In the genomic region with DNA sequence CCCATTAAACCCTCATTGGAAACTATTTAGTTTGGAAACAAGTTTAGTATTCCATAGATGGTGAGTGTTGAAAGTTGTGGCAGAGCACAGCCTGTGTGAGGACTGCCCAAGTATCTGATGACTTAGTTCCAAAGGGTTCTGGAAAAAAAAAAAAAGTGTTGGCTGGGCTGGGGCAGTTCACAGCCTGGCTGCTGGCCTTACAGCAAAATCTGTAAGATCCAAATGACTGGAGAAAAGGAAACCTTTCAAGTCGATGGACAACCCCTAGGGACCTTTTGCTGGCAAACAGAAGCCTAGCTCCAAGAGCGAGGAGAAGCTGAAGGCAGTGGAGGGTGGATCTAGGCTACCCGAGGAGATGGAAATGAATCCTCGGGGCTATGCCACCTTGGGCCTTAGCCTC, we compare ENCODE assay signal across 18 mouse cellular contexts.
DNase-seq lines count a peak whose midpoint lies in the region; ATAC-seq lines count a peak whose summit lies in the region.
"Had no signal": no experiment of that assay in that cellular context is flagged by ENCODE, and none has a peak within 500 bp of the region (broad histone marks: within the 10 kb centered on the region; RNA-seq: fewer than 3 reads in every experiment).

No protein-coding gene starts in this region.

- no peak overlapping the region for H3K9ac ChIP-seq in heart, embryonic 11.5 days (ENCODE audit: low read depth, low read length)
- H3K9ac ChIP-seq: hindbrain, embryonic 12.5 days; kidney, embryonic 15.5 days; liver, embryonic 13.5 days; midbrain, embryonic 12.5 days had no signal

- no peaks in the 10 kb centered on the region for H3K27me3 ChIP-seq in heart, embryonic 11.5 days (ENCODE audit: control insufficient read depth, insufficient read depth, low read length)
- H3K27me3 ChIP-seq: hindbrain, embryonic 12.5 days; kidney, embryonic 15.5 days; liver, embryonic 13.5 days; midbrain, embryonic 12.5 days had no signal

- H3K36me3 ChIP-seq in heart, embryonic 11.5 days (ENCODE audit: control insufficient read depth, insufficient read depth, low read length), result no peaks in the 10 kb centered on the region
- H3K36me3 ChIP-seq: G1E; hindbrain, embryonic 12.5 days; kidney, embryonic 15.5 days; liver, embryonic 13.5 days; midbrain, embryonic 12.5 days had no signal

- H3K4me3 ChIP-seq in heart, embryonic 11.5 days (ENCODE audit: low read depth, low read length), result no peak overlapping the region
- H3K4me3 ChIP-seq: erythroblast, embryonic 14.5 days; heart, adult 2 months; hindbrain, embryonic 12.5 days; kidney, embryonic 15.5 days; liver, embryonic 13.5 days; midbrain, embryonic 12.5 days; myocyte had no signal

- WGBS in heart, embryonic 11.5 days (ENCODE audit: insufficient replicate concordance), result 74% methylated on average over 4 of the region's 4 CpGs

- H3K4me1 ChIP-seq in heart, embryonic 11.5 days (ENCODE audit: control insufficient read depth, insufficient read depth, low read length), result no peaks in the 10 kb centered on the region
- H3K4me1 ChIP-seq: kidney, embryonic 15.5 days; liver, embryonic 13.5 days; midbrain, embryonic 12.5 days had no signal

- no peak overlapping the region for H3K27ac ChIP-seq in heart, embryonic 11.5 days (ENCODE audit: low read depth, low read length)
- H3K27ac ChIP-seq: heart, adult 2 months; hindbrain, embryonic 12.5 days; kidney, embryonic 15.5 days; liver, embryonic 13.5 days; midbrain, embryonic 12.5 days had no signal

- DNase-seq in heart, adult 18-20 months, result peak; percentile 41 to 72
- peak; percentile 35 to 41 for DNase-seq in right cerebral cortex, postnatal 10 days (ENCODE audit: low spot score in 2 of 2)
- DNase-seq in right cerebral cortex, adult 2 months (ENCODE audit: low spot score in 2 of 2), result no peak
- DNase-seq in heart, postnatal 14 days, result peak; percentile 13 to 45
- no peak for DNase-seq in frontal cortex, postnatal 36 days (ENCODE audit: low spot score in 2 of 2)
- DNase-seq in frontal cortex, postnatal 14 days (ENCODE audit: low spot score in 2 of 2), result no peak
- DNase-seq: liver, embryonic 13.5 days; right cerebral cortex, adult 18-20 months; thymus, postnatal 4 days had no signal

- ATAC-seq in heart, embryonic 11.5 days (replicated peaks; ENCODE audit: insufficient number of reproducible peaks, low FRiP score, low TSS enrichment), result no peak
- ATAC-seq: forebrain, embryonic 16.5 days had no signal

- intact Hi-C loops in heart, postnatal 14 days (cut with DNase I), result no loop called here

- H3K9me3 ChIP-seq in heart, embryonic 11.5 days (replicated peaks; ENCODE audit: control insufficient read depth, low read length), result no peaks in the 10 kb centered on the region
- H3K9me3 ChIP-seq: hindbrain, embryonic 12.5 days; kidney, embryonic 15.5 days; liver, embryonic 13.5 days; midbrain, embryonic 12.5 days had no signal

- H3K4me2 ChIP-seq in heart, embryonic 11.5 days, result no peak overlapping the region
- H3K4me2 ChIP-seq: hindbrain, embryonic 12.5 days; kidney, embryonic 15.5 days; liver, embryonic 13.5 days; midbrain, embryonic 12.5 days had no signal

Comparison
In these comparisons a context has a peak if more than half of its experiments do, and no peak if none do; other contexts are left out.
1. DNase-seq: peak in heart, adult 18-20 months (2 of 2), right cerebral cortex, postnatal 10 days (2 of 2) and heart, postnatal 14 days (2 of 2); none in right cerebral cortex, adult 2 months (0 of 2), frontal cortex, postnatal 36 days (0 of 2) and frontal cortex, postnatal 14 days (0 of 2).